Mouse (Mus musculus) cerebellum, adult (tissue): ENCODE data around the gene Sntg2.

Experiments
- ATAC-seq: cut with Nextera tagmentation; 2 replicates; pipeline ENCODE4 v1.9.2; 2017; ENCODE audit warnings: mild to moderate bottlenecking, moderate library complexity, mixed read lengths; ENCODE audit not compliant: insufficient number of reproducible peaks, low FRiP score, low TSS enrichment

The Sntg2 gene

DNA sequence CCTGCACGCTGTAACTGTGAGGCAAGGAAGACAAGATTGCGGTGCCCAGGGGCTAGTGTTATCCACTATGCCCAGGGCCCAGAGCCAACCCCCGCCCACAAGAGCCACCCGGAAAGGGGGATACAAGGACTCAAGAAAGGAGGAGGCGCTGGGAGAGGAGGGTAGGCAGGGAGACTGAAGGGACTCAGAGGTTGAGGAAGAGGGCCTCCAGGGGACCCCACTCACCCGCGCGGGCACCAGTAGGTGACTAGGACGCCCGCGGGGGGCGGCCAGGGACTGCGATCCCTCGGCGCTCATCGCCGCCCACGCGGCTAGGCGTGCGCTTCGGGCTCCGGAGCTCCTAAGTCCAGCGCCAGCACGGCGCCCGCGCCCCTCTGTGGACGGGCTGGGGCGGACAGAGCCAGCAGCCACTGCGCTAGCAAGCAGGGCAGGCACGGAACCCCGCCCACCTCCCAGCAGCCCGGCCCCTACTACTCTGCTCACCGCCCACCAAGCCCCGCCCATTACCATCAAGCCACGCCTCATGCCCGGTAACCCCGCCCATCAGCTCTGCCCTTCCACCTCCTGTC, at the start of gene Sntg2:
TSS of gene Sntg2 (minus strand) at position 443 of the 569 bp plus-strand sequence.
- peak; percentile 56; the same call in 1 of the 2 replicates for ATAC-seq

DNA sequence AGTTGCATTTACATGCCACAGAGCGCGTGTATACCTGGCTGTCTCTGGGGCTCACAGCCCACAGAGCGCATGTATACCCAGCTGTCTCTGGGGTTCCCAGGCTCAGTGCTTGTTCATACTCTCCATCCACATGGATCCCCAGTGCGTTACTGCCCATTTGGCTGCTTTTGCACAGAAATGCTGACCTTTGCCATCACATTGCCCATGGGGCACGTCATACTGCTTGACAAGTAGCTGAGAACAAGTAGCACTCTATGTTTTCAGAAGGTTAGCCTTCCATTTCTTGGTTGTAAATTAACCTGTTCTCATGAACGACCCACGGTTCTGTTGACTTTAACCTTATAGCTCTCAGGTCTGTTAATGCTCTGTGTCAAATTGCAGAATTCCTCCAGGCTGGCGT, 43.4 kb upstream of the Sntg2 start:
- no peak for ATAC-seq

DNA sequence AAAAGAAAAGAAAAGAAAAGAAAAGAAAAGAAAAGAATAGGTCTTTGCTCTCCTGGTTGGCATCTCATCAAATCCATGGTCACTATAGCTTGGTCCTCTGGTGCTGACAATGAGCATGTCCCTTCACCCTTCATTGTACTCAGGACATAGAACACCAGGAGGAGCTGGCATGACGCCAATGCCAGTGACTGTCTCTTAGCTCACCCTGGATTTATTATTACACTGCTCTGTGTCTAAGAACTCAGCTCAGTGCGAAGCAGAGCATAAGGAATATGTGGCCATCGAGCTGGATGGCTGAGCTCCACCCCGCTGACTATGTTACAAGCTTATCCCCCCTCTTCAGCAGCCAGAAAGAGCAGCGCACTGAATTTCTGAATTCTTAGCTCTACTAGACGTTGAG, 42.8 kb upstream of the Sntg2 start:
- ATAC-seq = no peak

DNA sequence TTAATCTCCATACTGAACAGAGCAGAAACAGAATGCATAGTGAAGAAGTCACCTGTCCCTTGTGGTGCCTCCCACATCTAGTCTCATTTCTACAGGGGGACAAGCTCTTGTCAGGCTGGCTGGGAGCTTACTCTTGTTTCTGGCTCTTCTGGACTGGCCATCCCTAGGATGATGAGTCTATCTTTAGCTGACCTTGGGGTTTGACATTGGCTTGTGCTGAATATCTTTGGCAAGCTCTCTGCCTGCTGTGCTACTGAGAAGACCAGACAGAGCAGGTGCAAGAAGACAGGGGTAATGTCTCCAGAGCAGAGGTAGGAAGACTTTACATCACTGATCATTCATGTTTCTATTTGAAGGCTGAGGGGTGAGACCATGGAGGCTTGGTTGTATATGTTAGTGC, 29.5 kb upstream of the Sntg2 start:
- ATAC-seq = no peak

DNA sequence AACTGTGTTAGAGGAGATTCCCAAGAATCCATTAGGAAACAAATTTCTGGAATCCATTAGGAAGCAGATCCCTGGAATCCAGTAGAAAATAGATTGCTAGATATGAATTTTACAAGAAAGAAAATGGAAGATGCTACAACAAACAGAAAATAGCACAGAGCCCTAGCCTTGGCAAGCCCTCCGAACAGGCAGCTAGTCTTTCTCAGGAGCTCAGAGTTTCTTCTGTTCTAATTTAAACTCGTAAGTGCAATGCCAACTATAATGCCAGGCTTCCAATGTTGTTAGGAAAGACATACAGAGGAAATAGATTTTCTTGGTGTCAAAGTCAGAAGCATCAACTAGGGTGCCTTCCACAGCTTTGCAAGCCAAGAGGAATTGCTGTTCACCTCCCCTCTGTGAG, 27.4 kb upstream of the Sntg2 start:
- no peak for ATAC-seq

DNA sequence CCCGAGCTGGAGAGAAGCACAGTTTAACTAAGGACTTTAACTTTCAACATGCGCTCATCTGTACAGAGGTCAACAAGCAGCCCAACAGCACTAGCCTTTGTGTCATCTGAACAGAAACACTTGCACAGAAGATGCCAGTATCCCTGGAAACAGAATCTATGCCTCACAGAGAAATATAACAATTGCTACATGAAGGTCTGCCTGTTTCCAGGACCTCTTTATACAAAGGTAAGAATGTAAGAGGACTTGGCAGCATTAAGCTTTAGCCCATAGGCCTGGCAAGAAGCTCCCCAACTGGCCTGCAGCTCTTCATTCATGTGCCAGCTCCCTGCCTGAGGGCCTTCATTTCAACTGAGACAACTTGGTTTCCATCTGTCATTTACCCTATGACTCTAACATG, 26.9 kb upstream of the Sntg2 start:
- ATAC-seq = no peak

DNA sequence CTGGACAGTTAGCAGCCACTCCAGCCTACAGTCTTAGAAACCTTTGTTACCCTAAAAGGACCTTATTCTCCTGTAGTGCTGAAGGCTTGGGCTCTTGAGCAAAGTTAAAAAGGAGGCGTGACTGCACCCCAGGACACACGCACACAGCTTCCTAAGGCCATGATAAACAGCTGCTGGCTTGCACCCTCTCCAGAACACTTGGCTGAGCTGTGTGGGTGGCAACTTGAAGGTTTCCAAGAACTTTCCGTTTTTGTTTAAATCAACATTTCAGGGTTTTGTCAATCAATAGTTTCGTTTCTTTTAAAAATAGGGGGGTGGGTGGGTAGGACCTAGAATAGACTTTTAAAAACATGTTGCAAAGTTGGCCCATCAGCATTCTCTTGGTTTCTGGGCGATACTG, 882 bp downstream of the Sntg2 start:
- ATAC-seq = no peak

DNA sequence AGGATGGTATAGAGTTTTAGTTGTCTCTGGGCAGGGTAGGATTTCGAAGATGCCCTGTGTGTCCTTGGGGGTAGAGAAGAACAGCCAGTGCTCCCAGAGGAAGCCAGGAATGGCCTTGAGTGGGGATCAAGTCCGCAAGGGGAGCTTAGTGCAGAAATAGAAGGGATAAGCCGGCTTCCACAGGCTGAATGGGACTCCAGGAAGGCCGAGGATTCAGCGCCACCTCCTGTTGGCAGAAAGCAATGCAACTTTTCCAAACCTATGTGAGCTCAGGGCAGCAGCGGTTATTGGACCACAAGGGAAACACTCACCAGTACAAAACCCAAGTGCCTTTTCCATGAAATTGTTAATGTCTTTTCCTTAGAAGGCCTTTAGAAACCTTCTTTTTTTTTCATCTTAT, 3.4 kb downstream of the Sntg2 start:
- peak; percentile 80 for ATAC-seq

DNA sequence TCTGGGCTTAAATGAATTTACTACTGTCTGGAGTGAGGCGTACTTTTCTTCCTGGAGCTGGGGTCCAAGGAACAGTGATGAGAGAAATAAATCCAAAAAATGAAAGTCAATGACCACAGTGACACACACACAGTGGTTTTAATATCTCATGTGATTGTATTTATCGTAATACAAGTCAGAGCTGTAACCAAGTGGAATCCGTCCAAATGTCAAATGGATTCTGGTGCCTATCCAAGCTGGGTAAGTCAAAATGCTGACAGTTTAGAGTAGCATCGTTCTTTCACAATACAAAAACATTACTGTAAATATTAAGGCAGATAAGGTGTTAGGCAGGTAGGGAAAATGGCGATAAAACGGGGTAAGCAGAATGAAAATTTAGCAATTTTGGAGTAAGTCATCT, 4.0 kb downstream of the Sntg2 start:
- no peak for ATAC-seq

DNA sequence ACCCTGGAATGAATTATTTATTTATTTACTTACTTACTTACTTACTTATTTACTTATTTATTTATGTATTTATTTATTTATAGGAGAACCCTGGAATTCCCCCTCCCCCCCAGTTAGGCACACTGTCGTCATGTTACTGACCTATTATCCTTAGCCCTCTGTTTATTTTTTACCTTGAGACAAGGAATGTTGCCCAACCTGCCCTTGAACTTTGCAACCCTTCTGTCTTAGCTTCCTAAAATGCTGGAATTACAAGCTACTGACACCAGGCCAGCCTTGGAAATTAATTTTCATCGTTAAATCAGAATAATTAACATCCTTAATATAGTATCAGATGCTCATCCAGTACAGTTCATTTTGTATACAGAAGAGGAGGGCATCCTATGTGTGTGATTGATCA, 10.9 kb downstream of the Sntg2 start:
- no peak for ATAC-seq

DNA sequence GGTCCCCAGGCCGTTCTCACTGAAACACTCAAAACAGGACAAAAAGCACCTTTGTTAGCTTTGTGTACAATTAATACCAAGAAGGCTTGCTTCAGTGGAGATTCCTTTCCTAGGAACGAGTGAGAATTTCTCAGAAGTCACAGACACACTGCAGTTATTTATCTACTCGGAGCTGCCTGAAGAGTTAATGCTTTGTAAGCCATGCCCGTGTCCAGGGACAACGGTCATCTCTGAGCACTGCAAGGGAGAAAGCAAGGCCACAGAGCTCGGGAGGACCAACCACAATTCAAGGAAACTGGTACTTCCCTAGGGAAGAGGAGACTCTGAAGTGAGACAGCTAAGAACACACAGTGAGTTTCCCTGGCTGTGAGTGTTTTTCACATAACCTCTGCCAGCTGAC, 15.5 kb downstream of the Sntg2 start:
- ATAC-seq = no peak

DNA sequence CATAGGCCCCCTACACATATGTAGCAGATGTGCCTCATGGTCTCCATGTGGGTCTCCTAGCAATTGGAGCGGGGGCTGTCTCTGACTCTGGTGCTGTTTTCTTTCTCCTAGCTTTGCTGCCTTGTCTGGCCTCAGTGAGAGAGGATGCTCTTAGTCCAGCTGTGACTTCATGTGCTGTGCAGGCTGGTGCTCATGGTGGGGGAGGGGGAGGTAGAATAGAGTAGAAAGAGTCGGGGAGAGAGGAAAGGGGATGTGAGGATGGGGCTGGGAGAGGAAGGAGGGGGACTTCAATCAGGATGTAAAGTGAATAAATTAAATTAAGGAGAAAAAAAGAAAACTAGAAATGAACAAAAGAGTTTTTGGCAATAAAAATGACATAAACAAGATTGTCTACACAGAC, 20.8 kb downstream of the Sntg2 start:
- no peak for ATAC-seq

DNA sequence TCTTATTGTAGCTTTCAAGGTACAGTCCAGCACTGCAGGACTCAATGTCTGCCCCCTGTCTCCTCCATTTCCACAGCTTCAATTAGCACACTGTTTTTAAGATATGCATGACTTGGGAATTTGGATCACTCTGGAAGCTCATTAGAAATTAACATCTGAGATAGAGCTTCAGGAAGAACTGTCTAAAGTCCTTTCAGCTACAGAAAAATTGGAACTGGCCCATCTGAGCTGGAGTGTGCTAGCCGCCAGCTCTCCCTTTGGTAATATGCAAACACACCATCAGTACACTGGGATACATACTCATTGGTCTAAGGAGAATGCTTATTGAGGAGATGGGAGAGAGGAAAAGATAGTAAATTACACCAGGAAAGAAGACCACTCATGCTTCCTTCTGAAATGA, 25.1 kb downstream of the Sntg2 start:
- ATAC-seq = no peak

DNA sequence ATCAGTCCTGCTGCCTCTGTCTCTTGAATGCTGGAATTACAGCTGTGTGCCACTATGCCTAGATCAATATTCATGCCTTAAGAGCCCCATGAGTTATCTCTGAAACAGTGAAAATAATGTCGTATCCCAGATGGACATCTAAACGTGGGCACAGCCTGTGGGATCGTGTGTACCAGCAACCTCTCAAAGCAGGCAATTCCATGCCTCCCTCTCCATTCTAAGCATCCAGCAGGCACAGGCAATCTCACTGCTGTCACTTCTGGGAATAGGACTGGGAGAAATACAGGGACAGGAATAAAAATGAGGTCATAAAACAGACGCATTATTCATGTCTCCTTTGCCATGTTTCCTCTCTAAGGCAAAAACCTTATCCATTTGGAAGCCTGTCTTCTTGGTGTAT, 25.9 kb downstream of the Sntg2 start:
- ATAC-seq = no peak

DNA sequence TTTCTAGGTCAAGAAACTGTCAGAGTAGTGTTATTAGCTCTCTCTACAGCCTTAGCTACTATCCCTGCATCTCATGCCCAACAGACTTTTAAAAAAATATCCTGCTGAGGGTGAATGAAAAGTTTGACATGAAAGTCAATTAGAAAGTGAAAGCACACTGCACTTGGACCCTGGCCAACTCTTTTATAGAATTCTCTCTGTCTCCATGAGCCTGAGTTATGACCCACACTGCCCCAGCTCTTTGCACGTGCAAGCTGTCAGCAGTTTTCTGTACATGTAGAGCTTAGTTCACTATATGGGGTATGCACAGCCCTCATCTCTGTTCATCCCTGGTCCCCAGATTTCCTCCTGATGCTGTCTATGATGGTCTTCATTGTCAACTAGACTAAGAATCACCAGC, 28.4 kb downstream of the Sntg2 start:
- ATAC-seq = no peak

DNA sequence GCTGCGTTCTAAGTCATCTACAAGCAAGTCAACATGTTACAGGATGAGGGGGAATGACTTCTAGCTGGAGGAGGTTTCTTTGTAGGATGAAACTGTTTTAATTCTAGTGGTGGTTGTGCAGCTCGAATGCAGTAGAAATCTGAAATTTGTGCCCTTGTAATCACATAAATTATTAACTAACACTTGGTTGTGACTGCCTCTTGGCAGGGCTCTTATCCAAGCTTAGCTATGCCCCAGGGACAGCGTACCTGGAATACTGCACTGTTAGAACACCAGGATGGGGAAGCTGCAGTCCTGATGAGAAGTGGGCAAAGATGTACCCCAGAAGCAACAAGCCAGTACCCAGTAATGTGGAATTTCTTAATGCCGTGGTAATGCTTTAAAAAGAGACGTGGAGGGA, 36.9 kb downstream of the Sntg2 start:
- ATAC-seq = no peak

DNA sequence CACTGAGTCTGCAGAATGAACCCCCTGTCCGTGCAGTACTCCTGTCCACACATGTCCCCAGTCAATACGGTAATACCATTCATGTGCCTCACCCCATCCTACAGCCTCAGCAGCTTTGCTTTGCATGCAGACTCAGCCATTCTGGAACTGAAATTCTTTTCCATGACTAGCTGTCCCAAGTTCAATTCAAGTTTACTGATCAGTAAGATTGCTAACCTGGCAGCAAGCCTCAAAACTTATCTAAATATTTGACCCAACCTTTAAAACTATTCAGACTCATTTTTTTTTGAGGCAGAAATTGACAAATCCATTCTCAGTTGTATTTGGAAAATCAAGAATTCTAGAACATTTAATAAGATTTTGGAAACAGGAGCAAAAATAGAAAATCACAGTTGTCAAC, 38.7 kb downstream of the Sntg2 start:
- no peak for ATAC-seq

DNA sequence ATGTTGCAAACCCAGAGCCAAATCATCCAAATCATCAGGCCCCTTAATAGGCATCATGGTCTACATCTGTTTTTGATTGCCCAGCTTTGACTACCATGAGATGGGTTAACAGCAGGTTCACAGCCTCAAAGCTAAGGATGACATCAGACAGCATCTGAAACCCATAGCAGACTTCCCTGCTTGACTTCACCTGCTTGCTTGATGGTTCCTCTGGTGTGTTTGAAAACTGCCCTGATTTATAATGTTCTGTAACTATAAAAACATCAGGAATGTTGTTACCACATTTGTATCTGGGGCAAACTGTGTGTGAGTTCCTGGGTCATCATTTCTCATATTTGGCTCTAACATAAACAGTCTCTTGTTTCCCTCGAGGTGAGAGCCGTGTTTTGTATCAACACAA, 55.2 kb downstream of the Sntg2 start:
- ATAC-seq = no peak

DNA sequence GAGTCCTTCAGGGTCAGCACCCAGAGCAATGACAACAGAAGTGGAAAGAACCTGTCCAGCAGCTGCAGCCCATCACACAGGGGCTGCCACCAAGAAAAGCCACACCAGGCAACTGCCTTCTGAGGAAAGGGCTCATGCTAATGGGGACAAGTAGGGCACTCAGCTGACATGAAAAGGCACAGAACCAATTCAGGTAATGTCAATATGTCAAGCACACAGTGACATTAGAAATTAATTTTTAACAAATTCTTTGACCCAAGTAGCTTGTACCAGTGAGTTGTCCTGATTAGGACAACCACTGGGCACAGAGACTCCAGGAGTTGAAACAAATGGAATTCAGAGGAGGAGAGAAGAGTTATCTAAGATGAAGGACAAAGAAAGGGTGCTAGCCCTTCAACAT, 60.2 kb downstream of the Sntg2 start:
- ATAC-seq = no peak

DNA sequence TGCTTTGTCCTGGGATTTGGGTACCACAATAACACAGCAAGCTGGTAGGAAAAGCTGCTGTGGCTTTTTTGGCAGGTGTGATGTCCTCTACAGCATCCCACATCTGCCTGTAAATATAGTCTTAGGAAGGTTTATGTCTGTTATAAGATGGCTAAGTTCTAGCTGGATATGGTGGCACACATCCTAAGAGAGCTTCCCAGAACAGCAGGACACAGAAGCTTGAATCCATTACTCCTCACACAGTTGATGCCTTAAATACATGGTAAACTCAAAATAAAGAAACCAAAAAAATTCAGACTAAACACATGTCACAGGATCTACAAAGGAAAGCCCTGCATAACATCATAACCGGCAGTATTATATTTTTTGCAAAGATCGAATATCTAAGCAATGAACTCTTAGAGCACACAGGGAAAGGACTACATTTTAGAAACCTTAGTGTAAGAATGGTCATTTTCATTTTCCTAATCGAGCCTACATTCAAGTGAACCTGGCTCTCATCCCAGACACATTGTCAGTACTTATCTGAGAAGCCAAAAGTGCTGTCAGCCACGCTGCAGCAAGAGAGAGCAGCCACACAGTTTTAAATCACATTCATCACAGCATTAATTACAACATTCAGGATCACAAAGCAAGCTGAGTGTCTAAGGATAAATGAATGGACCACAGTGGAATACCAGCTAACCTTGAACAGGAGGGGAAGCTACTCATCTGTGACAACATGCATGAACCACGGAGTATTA, 64.8 kb downstream of the Sntg2 start:
- ATAC-seq = no peak

DNA sequence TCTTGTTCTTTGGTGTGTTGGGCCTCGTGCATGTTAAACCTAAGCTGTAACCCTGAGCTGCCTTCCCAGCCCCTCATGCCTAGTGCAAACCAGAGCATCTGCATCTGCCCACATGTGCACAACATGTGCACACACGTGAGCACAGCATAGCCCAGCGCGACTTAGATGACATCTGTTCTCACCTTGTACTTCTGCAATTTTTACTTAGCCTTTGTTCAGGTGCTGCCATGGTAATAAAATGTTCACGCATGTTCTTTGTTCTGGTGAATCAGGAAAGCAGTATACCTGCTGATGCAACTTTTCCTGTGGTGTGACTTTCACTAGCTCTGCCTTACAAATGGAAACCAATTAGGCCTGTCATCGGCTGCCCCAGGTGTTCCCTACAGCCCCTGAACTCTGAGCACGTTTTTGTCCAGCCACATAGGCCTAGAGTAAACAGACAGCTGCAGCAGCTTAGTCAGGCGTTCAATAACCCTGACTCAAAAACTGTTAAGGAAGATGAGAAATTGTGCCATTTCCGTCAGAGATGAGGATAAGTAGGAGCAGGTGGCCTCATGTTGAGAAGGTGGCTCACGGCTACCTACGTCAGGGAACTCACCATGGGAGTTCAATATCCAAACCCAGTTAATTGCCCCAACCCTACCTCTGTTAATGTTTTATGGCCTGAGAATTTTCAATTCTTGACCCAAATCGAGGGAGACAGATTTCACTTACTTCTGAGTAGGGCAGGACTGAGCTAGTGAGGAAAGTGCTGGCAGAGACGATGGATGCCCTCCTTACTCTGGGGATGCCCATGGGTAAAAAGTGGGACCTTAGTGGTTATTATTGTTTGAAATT, 80.2 kb downstream of the Sntg2 start:
- no peak for ATAC-seq
